Mouse (Mus musculus) common myeloid progenitor, adult 5-6 weeks (primary cell): ENCODE results near the gene Sema6d. TPM values are rescaled to one million over a fixed set of nuclear protein-coding genes. Genes with fewer than 3 reads are reported as not detected.

Experiments used
- ATAC-seq: replicated peaks from 2 replicates; pipeline ENCODE4 v1.8.0; 2016; ENCODE audit warnings: low read depth, mild to moderate bottlenecking, moderate TSS enrichment, inconsistent platforms; ENCODE audit not compliant: poor library complexity, severe bottlenecking
- total RNA-seq: library from RNA; stranded (forward); fragments of 200-1000, 187-1606 nt; gene quantifications from 2 replicates; pipeline ENCODE4 v1.2.3, GENCODE M21; 2017

Gene Sema6d
- total RNA-seq, 1 experiment from 2014 or later, result not detected

DNA sequence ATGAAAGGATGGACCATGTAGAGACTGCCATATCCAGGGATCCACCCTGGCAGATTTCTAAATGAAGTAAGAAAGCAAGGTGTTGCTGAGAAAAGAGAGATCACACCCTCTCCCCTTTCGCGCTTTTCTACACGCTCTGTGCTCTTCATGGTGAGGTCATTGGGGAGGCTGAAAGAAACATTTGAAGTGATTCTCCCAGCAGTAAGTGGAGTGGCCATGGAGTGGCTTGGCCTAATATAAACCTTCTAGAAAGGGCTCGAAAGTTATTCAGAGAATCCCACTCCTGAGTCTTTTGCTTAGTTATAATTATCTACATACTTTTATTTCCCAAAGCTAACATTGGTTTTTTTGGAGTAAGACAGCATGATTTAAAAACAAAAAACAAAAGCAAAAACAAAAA, 367.2 kb downstream of the Sema6d start:
- no peak for ATAC-seq

DNA sequence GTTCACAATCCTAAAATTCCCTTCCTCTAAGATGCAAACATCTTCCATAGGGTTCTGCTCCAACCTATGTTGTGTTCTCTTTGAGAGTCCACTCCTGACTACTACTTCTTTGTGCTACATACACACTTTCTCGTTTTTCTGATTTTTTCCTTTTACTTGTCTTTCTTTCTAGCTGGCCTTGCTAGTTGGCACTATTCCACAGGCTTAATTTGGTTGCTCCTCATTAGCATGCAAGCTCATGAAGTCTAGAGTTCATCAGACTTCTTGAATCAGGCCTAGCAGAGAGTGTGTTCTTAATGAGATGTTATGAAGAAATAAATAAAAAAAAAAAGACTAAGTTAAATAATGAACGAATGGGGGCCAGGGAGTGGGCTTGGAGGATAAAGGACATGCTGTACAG, 368.3 kb downstream of the Sema6d start:
- no peak for ATAC-seq

DNA sequence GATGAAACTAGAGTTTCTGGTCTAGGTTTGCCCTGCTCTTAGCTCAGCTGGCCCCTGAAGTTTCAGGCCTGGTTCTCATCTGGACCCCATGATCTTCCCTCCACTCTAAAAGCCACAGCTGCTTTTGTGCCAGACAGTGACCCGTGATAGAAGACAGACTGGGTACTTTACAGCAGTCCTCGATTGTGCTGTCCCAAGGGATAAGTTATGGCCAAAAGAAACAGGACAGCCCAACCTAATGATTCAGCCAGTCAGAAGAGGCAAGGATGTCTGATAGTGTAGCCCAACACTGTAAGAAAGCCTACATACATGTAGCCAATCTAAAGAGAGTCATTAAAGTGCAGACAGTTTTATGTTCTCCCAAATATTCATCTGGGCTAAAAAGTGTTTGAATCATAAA, 371.2 kb downstream of the Sema6d start:
- ATAC-seq, result no peak

DNA sequence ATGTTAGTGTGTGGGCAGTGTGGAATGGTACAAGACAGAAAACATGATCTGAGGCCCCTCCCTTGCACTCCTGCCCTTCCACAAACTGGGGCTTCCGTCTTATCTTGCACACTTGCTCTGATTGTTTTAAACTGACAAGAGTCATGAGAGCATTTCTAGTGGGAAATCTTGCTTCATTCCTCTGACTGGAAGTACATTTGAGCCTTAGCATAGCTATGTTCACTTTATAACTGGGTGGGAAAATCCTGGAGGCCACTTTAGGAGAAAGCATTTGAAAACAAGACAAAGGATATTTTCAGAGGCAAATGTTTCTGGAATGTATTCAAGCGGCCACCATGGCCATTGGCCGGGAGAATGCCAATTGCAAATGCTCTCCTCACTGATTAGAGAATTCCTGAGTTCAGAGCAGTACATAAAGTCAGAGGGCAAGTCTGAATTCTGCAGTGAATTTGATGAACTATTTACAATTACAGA, 371.6 kb downstream of the Sema6d start:
- no peak for ATAC-seq

DNA sequence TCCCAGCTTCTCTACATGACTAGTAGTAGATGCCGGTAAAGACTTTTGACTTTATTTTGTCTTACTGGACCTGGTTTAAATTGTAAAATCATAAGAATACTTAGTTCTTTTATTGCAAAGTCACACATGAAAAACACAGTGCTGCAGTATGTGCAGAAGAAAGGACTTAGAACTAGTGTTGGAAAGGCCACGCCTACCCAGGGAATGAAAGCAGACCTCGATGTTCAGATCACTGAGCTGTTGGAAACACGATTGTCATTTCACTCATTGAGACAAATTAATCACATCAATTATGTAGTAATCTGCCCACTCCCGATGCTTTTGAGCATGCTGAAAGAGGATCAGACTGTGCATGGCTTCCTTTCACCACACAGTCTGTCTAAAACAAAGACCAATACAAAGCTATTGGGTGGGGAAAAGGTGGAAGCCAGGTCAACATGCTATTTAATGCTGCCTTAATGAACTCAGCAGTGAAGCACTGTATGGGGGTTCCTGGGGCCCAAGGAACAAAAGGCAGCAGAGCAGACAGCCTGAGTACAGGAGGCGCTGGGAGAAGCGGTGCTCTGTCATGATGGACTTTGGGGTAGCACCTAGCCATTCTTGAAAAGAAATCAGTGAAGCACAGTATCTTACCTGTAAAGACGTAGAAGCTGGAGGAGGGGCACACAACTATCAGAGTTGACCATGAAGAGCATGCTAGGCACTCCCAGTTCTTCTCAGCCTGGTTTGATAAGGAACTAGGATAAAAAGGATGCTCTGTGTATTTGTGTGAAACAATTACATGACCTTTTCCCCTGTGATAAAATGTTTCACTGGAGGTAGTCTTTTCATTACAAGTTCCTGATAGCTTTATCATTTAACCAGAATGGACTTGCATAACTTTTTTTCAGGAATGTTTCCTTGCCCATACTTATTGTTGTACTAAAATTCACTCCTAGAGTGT, 375.5 kb downstream of the Sema6d start:
- no peak for ATAC-seq

DNA sequence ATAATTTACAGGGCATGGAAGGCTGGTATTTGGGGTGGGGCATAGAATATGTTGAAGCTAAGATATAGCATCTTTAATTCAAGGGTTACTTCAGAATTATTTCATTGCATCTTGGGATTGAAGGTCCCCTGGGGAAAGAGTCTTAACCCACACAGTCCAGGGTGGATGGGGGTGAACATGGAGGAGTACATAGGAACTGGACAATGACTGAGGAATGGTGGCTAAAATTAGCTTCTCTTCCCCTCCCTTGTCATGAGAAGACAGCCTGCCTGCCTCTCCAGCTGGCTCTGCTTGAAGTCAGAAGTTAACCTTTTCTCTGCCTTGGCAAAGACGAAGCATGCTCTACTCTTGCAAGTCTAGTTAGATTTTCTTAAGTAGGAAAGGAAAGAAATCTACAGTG, 377.7 kb downstream of the Sema6d start:
- no peak for ATAC-seq

DNA sequence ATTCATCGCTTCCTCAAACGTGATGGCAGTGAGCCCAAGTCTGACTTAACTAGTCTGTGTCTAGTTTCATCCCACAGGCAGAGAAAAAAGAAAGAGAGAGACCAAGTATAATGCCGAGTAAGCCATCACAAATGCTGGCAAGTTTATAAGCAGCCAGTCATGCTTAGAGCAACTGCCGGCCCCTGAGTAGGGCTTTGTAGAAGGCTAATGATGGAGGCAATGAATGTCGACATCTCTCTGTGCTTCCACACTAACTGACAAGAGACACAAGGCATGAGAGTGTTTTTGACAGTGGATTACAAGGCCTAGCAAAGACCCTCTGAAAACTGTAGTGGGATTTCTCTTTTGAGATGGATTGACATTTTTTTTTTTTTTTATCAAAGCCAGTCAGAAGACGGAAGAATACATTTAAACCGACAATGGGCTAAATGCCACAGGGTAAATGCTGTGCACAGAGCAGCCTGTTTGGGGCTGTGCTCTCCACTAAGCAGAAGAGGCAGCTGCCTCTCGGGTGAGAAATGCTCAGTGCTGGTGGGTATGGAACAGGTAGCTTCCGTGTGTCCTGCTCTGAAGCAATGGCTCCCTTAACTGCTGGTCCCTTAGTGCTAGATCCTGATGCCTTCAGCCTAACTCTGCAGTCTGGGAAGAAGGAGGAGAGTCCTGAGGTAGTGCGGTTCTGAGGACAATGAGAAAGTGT, 380.7 kb downstream of the Sema6d start:
- no peak for ATAC-seq

DNA sequence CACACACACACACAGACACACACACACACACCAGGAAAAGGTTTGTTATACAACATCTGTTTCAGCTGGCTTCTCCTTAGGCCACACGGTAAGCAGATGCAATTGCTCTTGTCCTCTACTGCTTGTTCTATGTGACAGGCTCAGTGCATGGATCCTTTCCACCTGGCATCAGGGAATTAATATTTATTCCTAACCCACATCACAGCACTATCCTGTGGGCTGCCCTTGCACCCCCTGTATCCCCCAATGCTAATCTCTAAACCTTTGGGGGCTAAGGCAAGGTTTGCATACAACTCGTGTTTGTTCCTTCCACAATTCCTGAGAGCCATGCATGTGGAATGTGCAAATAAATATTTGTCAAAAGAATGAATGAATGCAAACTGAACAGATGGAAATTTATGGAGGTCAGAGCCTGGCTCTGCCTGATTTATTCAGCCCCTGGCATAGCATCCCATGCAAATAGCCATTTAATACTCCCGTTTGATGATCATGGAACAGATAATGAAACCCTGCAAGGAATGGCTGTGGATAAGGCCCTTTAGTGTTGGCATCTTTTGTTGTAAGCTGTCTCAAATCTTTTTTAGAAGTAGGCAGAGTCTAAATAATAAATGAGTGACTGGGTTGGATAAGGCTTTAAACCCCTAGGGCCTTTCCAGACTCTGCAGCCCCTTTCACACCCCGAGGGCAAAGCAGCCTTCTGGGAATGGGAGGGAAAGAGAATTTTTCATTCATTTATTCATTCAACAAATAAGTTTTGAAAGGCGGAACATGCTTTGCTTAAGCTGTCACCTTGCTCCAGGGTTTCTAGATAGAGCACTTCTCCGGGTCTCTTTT, 383.1 kb downstream of the Sema6d start:
- no peak for ATAC-seq

DNA sequence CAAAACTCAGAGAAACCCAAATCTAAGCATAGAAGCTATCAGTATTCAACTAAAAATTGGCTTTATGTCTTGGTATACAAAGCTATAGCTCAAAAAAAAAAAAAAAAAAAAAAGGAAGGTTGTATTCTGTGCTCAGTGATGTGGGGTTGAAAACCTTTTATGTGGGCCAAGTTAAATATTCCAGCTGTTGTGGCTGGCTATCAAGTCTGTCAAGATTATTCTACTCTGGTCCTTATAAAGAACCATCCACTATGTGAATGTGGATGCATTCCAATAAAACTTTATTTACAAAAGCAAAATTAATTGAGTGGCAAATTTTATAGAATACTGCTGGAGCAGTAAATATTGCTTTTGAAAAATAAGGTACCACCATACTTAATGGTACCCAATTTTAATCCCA, 388.1 kb downstream of the Sema6d start:
- no peak for ATAC-seq

DNA sequence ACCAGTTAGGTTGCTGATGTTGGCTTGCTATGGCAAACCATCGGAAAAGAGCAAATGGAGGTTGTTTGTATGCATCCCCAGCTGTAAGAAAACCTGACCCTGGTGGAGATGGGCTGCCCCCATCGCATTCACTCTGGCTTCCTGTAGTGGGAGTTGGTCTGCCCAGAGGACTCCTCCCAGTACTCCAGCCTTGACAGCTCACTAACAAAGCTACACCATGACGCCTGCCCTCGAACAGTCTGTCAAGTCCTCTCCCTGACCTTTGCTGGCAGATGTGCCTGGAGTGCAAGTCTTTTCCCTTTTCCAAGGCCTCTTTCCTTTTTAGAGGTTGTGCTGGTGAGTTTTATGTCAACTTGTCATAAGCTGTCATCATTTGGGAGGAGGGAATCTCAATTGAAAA, 388.8 kb downstream of the Sema6d start:
- ATAC-seq, result no peak

DNA sequence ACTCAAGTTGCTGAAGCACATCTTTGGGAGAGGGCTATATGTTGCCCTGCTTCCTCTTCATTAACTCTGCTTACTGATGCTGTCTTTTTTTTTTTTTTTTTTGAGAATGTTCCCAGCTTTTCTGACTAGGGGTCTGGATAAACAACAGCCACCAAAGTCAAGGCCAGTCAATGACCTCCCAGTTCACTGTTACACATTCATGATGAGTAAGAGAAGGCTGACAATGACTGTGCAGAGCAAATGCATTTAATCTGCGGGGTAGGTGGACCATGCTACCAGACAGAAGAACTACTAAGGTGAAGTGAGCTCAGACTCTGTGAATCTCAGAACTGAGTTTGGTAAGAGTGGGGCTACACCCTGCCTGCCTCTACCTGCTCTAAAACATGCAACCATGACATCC, 396.0 kb downstream of the Sema6d start:
- no peak for ATAC-seq

DNA sequence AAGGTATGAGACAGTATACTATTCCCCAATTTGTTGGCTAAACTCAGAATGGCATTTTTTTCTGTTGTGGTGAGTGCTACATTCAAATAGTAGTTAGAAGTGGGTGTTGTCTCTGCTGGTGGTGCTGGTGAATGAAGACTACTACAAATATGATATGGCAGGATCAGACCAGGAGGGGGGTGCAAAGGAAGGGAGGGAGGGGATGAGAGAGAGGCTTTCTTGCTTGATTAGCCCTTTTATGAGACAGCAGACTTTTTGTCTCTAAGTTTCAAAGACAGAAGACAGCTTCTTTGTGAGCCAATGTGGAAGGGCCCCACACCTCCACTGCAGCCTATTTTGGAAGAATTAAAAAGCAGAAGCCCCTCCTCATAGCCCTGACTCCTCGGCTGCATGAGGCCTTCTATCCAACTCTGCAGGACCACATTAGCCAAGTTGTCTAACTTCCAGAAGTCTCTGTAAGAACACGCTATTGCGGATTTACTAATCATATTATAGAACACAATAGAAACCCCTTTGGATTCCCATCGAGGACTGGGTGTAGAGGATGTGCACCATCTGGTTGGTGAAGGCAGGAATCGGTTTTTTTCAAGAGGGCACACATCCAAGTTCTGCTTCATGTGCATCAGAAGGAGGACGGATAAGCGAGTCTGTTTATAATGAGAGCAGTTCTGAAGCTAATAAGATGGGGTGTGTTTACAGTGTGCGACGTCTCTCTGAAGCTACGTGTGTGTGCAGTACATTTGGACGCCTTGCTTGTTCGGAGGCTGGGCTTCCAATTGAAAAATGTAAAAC, 400.4 kb downstream of the Sema6d start:
- no peak for ATAC-seq

DNA sequence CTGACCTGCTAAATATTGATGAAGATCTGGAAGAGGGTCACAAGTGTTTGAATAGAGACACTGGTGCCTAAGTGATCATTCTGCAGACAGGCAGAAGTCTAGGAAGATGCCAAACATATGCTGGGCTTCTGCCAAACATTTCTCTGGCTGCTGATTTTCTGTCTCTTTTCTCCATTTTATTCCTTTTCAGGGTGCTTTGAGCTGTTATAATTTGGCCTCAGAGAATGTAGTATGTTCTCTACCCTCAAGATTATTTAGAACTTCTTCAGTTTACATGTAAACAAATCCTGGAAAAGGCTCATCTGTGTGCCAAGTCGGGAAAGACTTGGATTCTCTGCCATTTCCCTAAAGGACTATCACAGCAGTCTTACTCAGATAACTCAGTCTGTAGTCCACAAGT, 406.0 kb downstream of the Sema6d start:
- no peak for ATAC-seq

DNA sequence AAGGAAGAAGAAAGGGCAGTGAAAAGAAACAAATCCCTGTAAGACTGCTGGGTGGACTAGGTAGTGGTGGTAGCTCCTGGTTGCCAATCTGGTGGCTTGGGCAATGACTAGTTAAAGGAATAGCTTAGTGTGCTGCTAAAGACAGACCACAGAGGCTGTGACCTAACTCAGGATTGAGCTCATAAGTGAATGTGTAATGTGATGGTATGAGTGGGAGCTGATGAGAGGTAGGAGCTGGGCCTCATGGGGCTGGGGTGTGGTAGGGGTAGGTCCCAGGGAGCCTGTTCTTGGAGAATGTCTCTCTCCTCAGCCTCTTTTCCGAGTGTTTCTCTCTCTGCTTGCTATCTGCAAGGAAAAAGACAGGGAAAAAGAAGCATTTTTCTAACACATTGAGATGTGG, 409.9 kb downstream of the Sema6d start:
- ATAC-seq, result no peak

DNA sequence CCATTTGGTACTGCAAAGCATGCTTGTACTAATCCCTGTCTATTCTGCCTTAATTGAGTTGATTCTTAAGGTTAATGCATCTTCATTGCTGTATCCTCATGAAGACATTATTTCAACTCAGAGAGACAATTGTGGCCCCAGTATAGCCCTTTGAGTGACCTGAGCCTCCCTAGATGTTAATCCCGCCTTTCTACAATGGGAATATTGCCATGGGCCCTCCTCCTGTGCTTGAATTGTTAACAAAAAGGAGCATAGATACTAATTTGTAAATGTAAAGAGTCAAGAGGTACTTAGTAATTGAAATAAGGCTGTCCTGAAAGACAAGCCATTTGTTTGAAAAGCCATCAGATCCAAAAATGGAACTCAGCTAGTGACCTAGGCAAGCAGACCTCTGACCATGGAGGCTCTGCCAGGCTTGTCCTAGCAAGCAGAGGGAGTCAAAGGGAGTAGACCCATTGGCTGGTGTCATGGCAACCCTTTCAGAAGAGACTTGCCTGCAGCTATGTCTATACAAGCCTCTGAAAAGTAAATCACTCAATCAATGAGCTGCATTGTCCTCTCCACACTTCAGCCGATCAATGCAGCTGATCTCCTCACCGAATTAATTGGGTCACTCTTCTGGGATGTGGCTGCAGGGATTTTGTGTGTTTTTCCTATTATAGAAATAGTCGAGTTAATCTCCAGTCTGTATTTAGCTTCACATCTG, 416.2 kb downstream of the Sema6d start:
- no peak for ATAC-seq

DNA sequence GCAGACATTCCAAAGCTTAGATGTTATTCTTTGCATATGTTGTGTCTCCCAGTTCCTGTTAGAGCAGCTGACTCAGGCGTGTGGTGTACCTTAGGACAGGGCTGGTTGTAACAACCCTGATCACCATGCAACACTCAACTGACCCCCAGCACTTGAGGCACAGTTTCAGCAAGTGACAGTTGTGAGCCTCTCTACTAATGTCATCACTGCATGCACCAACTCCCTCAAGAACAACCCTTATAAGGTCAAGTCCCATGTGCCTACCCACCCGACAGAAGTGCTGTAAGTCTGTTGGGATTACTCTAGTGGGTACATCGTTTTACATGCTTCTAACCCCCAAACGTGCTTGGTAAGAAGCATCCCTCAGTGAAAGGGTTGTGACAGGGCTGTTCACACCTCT, 418.0 kb downstream of the Sema6d start:
- ATAC-seq, result no peak

DNA sequence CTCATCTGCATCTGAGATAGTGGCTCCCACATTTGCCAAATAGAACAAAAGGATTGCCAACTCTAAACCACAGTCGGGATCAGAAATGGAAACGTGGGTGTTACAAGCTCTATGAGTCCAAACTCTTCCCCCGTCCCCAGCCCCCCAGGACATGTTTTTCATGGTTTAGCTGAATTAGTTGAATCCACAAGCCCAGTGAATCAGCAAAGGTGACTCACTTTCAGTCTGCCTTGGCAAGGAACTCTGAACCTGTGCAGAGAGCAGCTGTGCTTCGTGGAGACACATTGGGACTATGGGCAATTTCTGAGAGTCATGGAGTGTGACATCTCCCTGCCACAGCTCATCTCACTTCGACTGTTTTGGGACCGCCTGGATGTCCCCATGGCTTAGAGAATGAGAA, 419.7 kb downstream of the Sema6d start:
- no peak for ATAC-seq

DNA sequence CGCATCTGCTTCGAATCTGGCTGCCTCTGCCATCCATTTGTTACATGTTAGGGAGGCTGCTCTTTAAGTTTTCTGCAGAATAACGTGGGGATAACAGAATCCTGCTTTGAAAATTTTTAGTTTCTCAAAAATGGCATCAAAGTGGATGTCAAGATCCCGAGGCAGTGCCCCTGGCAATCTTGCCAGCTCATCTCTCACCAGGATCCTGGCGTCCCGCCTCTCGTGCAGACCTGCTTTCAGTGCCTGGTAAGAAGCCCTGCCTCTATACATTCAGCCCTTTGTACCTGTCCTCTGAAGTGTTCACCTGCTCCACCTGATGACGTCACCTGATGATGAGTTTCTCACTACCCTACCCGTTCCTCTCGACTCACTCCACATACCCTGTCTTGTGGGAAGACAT, 422.1 kb downstream of the Sema6d start:
- ATAC-seq, result no peak

DNA sequence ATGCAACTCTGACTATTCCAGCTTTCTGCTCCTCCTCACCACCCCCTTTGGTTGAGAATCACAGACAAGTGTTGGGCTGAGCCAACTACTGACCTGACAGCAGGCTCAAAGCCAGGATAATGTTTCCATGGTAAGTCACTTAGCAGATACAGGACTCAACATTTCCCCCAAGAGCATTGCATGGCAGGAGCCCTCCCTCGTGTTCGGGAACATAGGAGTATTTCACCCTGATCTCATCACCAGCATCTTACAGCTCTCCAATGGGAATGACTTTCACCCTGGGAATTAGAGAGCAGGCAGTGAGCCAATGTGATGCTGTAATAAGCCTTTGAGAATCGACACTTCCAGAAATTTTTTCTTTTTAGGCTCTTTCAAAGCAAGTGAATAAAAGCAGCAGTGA, 432.7 kb downstream of the Sema6d start:
- ATAC-seq, result no peak
